Mouse (Mus musculus) cortical plate, adult 2 months (tissue): ENCODE results near the gene Hipk1.

Source experiments
- CTCF ChIP-seq: fragments of 200-500 bp; IDR thresholded peaks from 2 replicates; pipeline ENCODE4 v1.5.1; 2011; ENCODE audit warnings: mild to moderate bottlenecking, control low read depth, low read length; ENCODE audit not compliant: insufficient read depth; ENCODE audit errors: extremely low read depth
- POLR2A ChIP-seq: fragments of 200-500 bp; IDR thresholded peaks from 2 replicates; pipeline ENCODE4 v1.6.1; 2011; ENCODE audit warnings: mild to moderate bottlenecking, low read length, control low read depth; ENCODE audit not compliant: insufficient read depth; ENCODE audit errors: extremely low read depth

DNA sequence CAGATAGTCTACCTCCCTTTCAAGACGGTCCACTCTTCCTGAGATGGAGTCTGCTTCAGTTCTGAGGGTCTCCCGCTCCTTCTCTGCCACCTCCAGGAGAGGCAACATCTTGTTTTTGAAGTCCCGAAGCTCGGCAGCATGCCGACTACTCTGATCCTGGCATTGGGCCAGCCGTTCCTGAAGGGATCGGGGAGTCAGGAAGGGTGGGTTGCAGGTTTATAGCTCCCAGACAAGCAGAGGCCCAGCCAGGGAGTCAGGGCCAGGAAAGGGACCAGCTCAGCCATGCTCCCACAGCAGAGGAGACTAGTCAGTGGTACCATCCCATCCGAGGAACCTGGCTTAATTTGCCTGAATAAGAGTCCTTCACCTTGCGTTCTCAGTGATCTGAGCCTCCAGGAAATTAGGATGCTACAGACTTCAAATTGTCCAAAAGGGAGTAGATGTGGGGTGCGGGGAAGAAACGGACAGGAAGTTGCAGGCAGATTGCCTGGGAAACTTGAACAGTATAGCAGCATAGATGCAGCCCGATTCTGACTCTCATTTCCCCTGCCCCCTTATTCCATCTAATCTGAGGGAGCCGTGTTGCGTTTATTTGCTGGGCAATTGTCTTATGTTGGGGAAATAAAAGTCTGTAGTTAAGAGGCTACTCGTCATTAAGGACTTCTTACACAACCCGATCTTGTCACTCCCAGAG, 54.2 kb downstream of the Hipk1 start:
- TF ChIP-seq POLR2A, result no peak
- no peak for TF ChIP-seq CTCF
